Mouse (Mus musculus) cerebellum, adult (tissue): ENCODE results near the gene Gpr108.

Experiments
- ATAC-seq: cut with Nextera tagmentation; 2 replicates; pipeline ENCODE4 v1.9.2; 2017; ENCODE audit warnings: mild to moderate bottlenecking, moderate library complexity, mixed read lengths; ENCODE audit not compliant: insufficient number of reproducible peaks, low FRiP score, low TSS enrichment

Gpr108 gene

DNA sequence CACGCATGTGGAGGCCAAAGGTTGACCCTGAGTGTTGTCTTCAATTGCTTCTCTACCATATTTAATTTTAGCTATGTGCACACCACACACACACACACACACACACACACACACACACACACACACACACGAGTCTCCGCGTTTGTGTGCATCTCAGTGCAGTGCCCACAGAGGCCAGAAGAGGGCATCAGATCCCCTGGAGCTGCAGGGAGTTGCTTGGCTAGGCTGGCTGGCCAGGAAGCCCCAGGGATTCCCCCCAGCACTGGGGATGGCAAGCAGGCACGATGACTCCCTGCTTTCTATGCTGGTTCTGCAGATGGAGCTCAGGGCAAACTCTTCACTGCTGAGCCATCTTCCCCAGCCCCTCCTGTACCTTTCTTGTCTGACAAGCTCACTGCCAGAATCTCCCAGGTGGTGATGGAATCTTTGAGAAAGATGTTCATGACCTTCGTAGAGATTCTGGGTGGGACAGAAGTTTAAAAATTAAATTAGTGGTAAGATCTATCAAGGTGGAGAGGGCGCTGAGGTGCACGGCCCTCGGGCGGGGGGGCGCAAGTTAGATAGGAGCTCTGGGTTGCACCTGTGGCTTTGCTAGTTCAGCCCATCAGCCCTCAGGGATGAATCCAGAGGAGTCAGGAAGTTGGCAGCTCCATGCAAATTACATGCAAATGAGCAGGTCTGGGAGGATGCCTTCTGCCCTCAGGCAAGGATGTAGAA is 28.9 kb downstream of the Gpr108 start:
- no peak for ATAC-seq

GRCm38 (mm10) chr17:57218335-57218900 is 29.8 kb downstream of the Gpr108 start:
- no peak for ATAC-seq

DNA sequence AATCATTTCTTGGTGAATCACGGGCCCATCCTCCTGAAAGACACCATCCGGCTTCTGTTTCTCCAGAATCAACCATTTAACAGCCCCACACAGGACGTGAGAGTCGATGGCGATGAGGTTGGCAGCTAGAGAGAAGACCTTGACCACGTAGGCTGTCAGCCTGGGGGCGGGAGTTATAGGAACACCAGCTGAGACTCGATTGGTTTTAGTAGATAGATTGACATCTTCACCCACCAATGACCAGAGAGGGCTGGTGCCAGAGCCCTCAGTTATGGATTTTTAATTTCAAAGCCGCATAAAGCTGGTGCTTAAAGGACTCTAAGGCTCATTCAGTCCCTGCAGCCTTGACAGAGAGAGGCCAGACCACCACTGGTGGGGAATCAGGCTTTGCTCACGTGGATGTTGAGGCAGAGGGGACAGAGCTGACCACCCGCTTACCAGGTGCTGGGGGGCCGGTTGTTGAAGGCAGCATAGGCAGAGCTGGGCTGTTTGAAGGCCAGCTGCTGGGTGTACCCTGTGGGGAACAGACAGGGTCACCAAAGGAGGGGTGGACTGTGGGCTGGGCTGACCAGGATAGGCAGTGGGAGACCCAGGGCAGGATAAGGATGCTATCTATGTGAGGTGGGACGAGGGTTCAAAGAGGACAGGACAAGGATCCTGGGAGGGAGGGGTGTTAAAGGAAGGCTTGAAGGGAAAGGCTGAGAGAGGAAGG is 33.4 kb downstream of the Gpr108 start:
- no peak for ATAC-seq

- no peak for ATAC-seq
Measured at GRCm38 (mm10) chr17:57211501-57211900, 36.7 kb downstream of the Gpr108 start.

GRCm38 (mm10) chr17:57209330-57209729 is 38.9 kb downstream of the Gpr108 start:
- ATAC-seq = no peak

DNA sequence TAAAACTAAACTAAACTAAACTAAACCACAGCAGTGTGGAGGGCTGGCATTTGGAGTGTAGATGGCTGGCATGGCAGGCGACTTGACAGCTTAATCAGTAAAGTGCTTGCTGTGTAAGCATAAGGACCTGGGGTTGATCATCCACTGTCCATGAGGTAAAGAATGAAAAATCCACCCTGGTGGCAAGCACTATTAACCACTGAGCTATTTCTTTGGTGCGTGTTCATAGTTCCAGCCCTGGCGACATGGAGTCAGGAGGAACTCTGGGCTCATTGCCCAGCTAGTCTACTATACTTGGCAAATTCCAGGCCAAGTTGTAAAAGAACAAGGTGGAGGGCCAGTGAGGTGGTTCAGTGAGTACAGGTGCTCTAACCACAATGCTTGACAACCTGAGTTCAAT is 40.3 kb downstream of the Gpr108 start:
- no peak for ATAC-seq

DNA sequence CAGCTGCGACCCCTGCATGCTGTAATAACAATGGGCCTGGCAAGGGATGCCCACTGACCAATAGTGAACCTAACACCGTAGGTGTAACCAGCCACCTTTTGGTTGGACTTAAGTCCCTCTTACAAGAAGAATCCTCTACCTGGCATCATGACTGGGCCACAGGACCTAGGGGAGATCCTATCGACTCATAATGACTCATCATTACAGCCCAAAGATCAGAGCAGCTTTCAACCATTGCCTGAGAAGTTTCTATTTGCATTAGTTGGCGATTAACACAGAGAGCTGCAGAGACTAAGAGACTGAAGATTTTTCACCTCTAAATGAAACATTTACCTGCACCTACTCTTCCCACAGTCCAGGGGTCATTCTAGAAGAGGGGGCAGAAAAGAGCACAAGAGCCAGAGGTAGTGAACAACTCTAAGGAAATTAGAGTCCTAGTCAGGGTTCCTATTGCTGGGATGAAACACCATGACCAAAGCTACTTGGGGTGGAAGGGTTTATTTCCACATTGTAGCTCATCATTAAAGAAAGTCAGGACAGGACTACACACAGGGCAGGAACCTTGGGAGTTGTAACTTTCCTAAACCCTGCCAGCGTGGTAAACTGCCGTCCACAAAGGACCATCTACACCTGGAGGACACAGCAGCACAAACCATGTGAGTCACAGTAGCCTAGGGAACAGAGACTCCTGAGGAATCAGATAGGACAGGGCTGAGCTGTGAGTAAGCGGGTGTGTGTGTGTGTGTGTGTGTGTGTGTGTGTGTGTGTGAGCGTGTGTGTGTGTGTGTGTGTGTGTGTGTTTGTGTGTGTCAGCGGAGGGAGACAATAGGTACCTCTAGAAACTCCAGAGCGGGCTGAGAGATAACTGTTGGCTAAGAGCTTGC is 46.2 kb downstream of the Gpr108 start:
- no peak for ATAC-seq

- ATAC-seq = no peak
Measured at GRCm38 (mm10) chr17:57198252-57198651, 50.0 kb downstream of the Gpr108 start.

DNA sequence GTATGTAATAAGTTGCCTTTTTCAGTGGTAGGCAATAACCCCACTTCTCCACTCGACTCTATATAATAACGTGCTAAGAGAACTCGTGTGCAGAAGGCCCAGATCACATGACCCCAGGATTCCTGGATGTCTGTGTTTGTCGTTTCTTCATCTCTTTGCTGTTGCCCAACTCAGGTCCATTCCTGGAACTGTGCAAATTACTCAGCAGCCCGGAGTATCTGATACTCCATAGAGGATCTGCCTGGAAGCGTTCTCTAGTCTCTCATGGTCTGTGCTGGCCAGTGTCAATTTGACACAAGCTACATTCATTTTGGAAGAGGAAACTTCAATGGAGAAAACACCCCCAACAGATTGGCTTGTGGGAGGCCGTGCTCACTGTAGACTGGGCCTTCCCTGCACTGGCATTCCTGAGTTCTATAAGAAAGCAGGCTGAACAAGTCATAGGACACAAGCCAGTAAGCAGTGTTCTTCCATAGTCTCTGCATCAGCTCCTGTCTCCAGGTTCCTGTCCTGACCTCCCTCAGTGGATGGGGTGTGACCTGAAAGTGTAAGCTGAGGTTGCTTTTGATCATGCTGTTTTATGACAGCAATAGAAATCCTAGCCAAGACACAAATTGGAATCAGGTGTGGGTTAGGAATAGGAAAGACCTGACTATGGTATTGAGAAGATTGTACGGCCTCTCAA is 52.8 kb downstream of the Gpr108 start:
- no peak for ATAC-seq

DNA sequence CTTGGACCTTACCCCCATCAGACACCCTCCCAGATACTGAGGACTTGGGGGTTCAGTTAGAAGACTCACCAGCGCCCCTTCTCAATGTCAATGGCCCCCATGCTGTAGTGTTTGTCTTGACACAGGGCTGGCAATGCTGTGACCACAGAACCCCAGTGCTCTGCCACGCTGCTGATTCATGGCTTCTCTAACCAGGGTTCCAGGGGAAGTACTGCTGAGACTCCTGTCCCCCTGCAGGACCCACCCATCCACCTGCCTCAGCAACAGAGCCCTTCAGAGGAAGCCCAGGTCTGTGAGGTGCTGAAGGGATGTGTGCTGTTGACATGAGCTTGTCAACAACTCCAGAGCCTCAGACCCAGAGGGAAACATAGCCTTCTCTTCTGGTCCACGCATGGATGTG is 53.5 kb downstream of the Gpr108 start:
- no peak for ATAC-seq

- no peak for ATAC-seq
Measured at GRCm38 (mm10) chr17:57194041-57194507, 54.2 kb downstream of the Gpr108 start, which contains the start of gene Tnfsf14. Gene Tnfsf14, minus strand, starts transcription at chr17:57194177.

GRCm38 (mm10) chr17:57188510-57189192 is 59.6 kb downstream of the Gpr108 start:
- ATAC-seq = no peak

- ATAC-seq = no peak
Measured at GRCm38 (mm10) chr17:57185641-57186040, 62.6 kb downstream of the Gpr108 start.
